Mouse (Mus musculus) adrenal gland (tissue): ENCODE data around the gene Dad1.

Experiments
- intact Hi-C: fragments of 180-260 bp; cut with DNase I; formaldehyde crosslinking; loops from one replicate; pipeline ENCODE4 v1.15.1; 2025

Gene Dad1

DNA sequence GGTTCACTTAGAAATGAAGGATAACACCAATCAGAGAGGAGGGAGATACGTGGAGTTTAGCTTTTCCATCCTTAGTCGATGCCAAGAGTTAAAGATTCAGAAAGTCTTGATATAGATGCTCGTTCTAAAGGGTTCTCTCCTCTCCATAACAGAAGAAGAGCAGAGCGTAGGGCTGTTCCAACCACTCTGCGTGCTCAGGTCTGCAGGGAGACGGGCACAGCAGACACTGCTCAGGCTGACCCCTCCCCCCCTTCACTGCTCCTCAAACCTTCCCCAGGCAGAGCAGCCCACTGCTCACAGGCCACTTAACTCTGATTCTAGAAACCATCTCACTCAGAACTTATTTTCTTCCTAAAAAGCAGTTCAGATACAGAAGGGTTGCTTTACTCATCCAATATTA, 45.2 kb downstream of the Dad1 start:
- intact Hi-C loops, result no loop called here

DNA sequence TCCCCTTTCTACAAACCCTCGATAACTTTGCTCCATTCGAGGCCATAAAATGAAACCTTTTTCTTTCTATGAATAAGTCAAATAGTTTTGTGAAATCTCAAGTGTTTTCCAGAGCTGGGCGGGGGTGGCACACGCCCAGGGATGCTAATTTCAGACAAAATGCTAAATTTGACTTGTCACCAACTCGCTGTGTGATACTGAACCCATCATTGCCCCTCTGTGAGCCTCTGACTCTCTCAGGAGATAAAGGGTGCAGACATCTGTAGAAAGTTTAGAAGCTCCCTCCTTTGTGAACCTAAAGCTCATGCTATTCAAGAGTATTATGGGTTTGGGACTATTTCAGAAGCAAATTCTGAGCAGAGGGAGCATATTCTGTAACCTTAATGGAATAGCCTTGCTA, 46.0 kb downstream of the Dad1 start:
- intact Hi-C loops, result no loop called here

DNA sequence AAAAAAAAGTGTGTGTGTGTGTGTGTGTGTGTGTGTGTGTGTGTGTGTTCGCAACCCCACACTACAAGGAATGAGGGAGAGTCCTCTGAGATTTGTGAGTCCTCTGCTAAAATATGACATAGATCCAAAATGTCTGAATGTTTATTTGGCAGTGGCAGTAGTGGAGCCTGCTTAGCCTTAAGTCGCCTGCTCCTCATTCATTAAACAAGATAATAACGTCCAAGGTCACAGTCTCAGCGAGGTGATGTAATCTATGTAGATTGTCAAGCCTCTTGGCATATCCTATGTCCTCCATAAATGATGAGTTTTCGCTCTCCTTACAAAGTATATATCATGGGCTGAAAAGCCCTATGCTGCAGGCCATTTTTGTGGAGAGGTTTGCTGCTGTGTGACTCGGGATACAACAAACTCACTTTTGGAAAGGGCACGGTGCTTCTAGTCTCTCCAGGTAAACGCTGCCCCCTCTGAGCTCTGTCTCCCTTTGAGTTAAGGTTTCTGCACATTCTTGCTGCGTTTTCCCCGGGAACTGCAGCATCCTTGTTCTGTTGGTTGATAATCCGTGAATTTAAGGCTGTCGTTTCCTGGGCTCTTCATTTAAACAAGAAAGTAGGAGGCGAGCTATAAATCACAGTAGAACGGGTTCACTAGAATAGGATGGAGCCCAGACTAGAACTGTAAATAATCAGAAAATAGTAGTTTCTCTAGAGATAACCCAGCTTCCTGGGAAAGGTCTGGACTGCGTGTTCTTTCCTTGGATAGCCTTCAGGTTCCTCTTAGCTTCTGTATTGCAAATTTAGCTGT, 47.0 kb downstream of the Dad1 start:
- intact Hi-C loops, result no loop called here

DNA sequence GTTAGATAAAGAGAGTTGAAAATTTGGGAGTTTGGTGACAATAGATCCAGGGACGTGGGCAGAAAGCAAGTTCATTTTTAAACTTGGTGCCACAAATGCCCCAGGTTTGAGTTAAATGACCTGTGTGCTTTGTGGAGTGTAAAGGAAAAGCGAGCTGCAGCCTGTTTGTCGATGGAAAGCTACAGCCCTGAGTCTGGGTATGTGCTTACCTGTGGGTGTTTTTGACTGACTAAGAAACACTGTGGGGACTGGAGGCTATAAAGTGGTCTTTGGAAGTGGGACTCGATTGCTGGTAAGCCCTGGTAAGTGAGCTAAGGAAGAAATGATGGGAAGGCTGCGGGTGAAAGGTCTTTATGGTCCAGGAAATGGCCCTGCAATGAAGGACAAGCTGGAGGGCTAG, 47.6 kb downstream of the Dad1 start:
- intact Hi-C loops, result no loop called here

DNA sequence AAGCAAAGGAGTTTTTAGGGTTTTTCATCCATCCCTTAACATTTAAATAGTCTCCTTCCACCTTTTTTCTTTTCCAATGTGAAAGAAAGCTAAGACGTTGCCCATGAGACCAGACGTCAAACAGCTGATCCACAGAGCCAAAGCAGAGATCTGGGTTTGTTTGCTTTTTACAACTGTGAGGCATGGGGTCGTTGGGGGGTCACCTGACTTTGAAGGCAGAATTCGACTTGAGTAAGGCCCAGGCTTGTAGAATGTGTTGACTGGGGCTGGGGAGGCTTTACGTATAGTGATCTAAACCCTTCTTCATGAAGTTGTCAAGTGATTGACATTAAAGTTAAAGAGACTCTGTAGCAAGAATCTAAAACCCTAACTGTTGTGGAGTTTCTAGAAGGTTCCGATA, 48.0 kb downstream of the Dad1 start:
- intact Hi-C loops, result no loop called here

DNA sequence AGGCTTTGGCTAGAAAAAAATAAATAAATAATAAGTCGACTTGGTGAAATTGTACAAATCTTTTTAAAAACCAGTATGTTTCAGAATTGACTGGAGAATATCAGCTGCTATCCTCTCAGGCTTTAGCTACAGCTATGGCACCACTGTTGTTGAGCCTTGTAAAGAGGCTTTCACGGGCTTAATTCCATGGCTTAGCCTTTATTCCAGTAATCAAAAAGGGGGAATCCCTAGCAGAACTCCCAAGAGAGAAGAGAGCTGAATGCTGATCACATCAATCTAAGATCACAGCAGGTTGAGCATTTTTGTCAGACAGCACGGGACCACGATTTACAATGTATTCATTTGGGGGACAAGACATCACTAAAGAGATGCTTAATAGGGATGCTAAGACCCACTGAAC, 49.1 kb downstream of the Dad1 start:
- intact Hi-C loops, result no loop called here

DNA sequence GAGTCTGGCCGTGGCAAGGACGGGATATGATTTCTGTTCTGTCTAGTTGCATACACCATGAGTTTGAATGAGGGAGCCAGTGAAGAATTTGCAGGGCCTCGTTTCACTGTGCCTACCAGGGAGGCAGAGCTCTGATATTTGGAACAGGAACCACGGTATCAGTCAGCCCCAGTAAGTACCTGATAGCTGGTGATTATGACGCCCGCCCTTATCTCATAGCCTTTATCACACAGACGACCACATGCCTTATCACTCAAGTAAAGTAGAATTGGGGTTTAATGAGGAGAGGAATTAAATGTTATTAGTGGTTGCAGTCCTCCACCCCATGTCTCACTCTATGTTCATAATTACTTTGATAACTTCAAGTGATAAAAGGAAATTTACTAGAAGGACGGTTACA, 49.6 kb downstream of the Dad1 start:
- intact Hi-C loops, result no loop called here

DNA sequence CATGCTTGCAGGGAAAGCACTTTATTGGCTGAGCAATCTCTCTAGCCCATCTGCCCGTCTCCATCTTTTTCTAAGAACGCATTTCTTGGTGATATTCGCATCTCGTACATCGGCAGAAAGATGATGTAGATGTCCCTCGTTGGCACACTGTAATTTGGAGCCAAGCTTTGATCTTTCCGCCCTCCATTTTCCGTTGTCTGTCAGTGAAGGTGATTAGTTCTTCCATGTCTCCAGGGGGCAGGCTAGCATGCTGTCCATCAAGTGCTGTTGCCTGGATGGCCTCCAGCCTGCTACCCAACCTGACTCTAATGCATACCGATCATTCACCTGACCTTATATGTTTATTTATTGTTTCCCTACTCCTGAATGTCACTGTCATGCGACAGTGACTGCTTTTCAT, 50.1 kb downstream of the Dad1 start:
- intact Hi-C loops, result no loop called here

DNA sequence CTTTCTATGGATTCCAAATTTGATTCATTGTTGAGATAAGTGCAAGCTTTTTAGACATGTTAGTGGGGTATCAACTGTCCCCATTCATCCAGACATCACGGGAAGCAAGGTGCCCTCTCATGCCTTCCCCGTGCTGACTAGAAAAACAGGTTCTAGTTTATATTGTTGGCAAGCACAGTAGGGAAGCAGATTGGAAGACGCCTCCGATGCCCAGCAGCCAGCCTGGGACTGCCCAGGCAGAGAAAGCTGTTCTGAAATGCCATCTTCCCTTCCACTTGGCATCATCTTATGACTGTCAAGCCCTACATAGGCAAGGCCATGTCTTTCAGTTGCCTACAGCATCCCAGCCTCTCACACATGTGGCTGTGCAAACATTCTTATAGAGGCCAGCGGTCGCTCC, 50.7 kb downstream of the Dad1 start:
- intact Hi-C loops, result no loop called here

DNA sequence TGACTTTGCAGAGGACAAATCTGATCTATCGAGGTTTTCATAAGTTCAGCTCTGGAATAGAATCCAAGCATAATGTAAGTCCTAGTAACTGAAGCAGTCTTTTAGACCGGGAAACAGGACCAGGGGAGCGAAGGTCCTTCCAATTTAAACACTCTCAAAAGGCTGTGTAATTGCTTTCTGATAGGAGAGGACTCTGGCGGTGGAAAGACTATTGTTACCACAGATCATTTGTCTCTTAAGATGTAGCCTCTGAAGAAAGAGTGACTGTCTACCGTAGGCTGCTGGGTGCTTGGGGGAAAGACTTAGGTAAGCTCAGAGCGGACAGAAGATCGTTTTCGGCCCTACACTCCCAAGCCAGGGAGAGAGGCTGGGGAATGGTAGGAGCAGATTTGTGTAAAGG, 53.5 kb downstream of the Dad1 start:
- intact Hi-C loops, result no loop called here

DNA sequence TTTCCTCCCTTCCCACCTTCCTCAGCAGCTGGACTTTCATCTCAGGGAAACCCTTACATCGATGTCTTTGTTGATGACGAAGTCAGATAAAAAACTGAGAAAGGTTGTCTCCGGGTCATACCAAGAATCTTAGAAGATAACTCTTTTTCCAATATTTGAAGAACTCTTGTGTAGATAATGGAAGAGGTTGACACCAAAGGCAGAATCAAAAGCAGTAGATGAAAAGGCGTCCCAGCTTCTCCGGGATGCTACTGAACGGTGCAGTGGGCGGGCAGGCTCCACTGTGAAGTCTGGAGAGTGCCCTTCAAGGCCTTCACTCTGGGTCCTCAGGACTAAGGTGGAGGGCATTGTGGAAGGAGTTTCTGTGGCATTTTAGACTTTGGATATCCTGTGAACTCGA, 54.2 kb downstream of the Dad1 start:
- intact Hi-C loops, result no loop called here

DNA sequence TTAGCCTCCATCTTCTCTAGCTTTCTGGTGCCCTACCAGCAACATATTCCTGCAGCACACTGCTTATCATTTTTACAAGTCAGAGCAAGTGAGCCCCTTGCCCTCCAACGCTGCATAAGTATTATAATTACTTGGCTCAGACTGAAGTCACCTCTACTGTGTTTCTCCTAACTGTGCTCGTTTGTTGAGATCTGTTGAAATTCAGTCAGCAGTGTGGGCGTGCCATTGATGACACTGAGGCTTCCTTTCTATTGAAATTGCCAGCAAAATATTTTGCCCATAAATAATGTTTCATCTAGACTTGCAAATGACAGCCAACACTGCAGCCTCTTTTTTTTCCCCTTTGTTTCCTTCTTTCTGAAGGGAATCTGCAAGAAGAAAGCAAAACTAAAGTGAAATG, 56.2 kb downstream of the Dad1 start:
- intact Hi-C loops, result no loop called here

DNA sequence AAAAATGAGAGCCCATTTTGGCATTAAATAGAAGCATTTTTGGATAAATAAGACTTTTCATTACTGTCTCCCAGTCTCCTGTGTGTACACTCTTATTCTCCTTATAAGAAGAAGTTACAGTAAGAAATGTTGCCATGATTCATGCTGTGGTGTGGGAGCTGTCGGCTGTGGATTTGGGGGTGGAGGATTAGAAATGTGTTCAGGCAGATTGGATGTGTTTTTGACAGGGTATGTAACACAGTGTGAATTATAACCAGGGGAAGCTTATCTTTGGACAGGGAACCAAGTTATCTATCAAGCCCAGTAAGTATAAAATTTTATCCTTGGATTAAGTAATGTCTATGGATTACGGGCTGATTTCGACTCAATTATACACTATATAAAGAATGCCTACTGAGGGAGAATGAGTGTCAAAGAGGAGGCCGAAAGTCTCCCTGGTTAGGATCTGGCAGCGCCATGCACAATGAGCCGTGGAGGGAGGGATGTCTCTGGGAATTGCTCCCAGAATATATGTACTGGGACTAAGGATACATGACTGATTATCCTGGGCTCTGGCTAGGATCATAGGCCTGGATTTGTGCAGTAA, 58.0 kb downstream of the Dad1 start:
- intact Hi-C loops, result no loop called here

DNA sequence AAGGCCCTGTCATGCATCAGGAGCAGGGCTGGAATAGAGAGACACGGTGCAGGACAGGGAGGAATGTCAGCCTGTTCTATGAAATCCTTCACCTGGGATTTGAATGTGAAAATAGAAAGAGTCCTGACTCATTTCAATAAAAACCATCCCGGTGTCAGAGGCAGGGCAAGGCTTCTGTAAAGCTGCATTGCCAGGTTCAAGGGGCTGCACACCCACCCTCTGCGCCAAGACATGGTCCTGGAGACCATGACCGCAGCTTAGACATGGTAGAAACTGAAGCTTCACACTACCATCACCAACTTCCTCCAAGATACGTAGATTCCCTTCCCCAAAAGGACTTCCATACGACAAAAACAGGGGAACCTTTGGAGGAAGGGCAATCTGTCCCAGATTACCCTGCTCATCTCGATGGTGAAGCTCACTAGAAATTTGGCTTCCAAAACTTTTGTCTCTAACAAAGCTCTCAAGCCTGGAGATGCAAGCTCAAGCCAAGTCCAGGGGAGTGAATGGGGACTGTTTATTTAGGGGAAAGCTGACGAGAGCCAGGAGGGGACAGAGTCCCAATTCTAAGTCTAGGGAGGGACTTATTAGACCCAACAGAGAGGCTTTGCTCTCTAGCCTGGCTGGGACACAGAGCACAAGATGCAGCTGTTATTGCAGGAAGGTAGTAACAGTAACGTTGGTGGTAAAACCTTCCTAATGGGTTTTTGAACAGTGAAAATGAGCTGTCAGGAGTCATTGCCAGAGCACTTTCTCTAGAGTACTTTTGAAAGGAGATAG, 60.4 kb downstream of the Dad1 start:
- intact Hi-C loops, result no loop called here

DNA sequence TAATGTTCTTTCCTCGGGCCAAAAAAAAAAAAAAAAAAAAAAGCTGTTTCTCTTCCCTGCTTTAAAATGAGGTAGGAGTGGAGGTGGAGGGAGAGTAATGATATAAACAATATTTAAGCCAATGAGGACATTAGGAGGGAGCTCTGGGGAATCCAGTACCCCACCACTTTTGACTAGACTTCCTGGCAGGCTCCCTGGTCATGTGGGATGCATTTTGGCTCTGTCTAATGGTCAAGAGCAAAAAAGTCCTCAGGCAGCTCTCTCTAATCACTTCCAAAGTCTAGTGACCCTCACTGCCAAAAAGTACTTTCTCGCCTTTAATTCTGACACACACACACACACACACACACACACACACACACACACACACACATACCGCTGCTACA, 61.4 kb downstream of the Dad1 start:
- intact Hi-C loops, result no loop called here

DNA sequence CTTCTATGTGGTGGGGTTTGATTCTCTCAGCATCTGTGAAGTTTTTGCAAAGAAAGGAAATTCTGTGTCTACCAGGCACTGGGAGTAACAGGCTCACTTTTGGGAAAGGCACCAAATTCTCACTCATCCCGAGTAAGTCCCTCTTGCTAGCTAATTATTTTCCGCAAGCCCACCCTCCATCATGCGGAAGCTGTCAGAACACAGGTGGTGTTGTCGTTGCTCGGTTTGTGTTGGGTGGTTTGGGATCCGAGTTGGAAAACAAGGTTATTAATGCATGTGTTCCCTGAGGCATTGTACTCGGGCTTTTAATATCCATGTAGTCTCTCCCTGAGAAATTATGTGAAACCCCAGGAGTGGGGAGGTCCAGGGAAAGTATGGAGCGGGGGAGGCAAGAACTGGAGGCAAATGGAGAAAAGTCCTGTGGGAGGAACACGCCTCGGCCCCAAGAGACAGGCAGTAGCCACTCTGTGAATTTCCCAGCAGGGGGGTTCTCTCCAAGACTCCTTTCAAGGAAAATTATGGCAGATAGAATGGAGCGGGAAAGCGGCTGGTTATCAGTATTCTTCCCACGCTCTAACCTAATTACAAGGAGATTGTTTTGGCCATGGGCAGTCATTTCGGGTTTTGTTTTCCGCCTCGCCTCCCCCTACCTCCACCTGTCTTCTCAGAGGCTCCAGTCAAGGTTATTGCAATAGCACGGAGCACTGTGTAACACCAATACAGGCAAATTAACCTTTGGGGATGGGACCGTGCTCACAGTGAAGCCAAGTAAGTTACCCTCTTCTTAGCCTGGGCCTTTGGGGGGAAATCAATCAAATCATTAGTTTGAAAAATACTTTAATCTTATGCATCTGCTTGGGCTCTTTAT, 62.1 kb downstream of the Dad1 start:
- intact Hi-C loops, result no loop called here

DNA sequence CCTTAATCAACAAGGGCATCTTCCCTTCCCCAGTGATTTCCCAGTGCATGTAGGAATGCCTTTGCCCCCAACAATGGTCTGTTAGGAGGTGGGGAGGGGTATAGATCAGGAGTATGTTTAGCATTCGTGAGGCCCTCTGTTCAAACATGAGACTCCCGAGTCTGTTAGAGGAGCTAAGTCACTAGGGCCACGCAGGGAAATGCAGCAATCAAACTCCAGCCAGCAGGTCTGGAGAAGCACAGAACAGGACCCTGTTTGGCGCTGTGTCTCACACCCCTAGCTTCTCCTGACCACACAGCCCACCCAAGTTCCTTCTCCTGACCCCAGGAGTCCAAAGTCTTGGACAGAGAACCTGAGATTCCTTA, 62.9 kb downstream of the Dad1 start:
- intact Hi-C loops, result no loop called here

DNA sequence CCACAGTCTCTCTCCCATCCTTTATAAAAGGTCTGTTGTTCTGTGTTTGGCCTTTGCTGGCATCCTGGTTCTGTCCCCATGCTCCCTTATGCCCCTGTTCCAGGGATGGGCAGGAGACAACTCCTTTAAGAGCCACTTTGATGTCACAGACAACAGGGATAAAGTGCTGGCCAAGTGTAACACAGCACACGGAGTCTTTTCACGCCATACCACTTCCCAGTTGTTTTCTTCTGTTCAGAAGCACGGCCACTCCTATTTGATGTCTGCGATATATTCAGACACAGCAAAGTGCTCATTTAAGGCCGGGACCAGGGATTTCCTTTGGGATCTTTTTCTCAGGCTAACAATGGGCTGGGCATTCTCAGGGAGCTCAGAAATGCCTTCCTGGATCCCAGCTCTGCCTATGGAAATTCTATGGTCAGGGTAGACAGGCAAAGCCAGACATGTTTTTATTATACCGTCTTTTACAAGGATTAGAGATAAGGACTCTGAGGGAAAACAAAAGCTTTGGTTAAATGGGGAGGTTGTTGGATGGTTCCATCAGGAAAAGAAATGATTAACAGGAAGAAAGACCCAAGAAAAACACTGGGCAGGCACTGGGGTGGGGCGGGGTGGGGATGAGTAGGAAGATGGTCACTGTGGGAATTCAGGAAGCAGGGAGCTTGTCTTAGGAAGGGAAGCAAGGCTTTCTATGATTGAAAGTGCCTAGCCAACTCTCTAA, 63.4 kb downstream of the Dad1 start:
- intact Hi-C loops, result no loop called here

DNA sequence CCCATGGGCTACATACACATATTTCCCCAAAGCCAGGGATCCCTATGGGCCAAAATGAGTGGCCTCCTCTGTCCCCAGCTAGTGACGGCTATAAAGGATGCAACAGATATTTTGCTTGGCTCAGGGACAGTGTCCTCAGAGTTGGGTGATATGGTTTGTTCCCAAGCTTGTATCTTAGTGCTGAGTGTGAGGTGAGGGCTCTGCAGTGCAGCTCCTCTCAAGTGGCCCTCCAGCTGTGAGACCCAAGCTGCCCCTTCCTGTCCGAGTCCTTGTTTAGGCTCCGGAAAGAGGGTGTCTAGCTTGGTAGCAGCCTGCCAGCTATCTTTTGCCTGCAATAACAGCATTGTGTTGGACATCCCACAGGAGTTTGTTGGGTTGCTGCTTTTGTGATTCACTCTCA, 64.6 kb downstream of the Dad1 start:
- intact Hi-C loops, result no loop called here

DNA sequence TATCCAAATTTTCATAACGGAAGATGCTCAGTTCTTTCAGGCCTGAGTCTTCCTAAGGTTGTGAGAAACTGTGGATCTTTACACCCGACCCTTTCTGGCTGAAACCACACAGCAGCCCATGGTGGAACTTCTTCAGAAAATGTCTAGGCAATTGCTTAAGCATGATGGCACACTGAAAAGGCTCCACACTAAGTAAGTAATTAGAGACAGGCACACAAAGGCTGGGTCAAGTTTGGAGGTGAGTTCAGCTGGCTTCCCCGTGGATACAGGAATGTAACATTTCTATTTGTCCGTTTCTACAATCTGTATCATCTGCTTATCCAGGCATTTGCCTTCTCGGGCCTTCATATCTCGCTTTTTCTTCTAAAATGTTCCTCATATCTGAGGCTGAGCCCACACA, 66.7 kb downstream of the Dad1 start:
- intact Hi-C loops, result no loop called here
